Mouse (Mus musculus) CD4-positive helper T cell, adult 2 months (primary cell): ENCODE results near the gene Pafah1b3.
"Not testable (repeated sequence)": the region's sequence is repeated elsewhere in the genome, so short reads cannot be mapped to it uniquely, and the experiment has no call there.

ENCODE experiments used
- DNase-seq: peaks from one replicate; pipeline ENCODE4 v3.0.0-alpha.2; 2012; ENCODE audit warnings: low read depth, missing footprints, low spot score

Gene Pafah1b3

GRCm38 (mm10) chr7:25269029-25269428 lies 28.8 kb downstream of the Pafah1b3 start:
- DNase-seq: peak; percentile 48

GRCm38 (mm10) chr7:25268588-25268987 lies 29.2 kb downstream of the Pafah1b3 start:
- DNase-seq: no peak

GRCm38 (mm10) chr7:25267751-25268463 lies 29.9 kb downstream of the Pafah1b3 start:
- DNase-seq: peak; percentile 100

- peak; percentile 99 for DNase-seq
Observed at GRCm38 (mm10) chr7:25267301-25267750, 30.5 kb downstream of the Pafah1b3 start, which contains the start of gene Cic. Gene Cic (plus strand): TSS chr7:25267704.

- DNase-seq: no peak
Observed at GRCm38 (mm10) chr7:25266180-25266962, 31.4 kb downstream of the Pafah1b3 start.

- DNase-seq: not testable (repeated sequence)
Observed at GRCm38 (mm10) chr7:25265743-25266142, 32.0 kb downstream of the Pafah1b3 start.

GRCm38 (mm10) chr7:25263968-25264870 lies 33.6 kb downstream of the Pafah1b3 start:
- no peak for DNase-seq

GRCm38 (mm10) chr7:25261896-25262295 lies 35.9 kb downstream of the Pafah1b3 start:
- DNase-seq: no peak

- DNase-seq: no peak
Observed at GRCm38 (mm10) chr7:25251822-25252221, 46.0 kb downstream of the Pafah1b3 start.

- peak; percentile 45 for DNase-seq
Observed at GRCm38 (mm10) chr7:25251071-25251791, 46.6 kb downstream of the Pafah1b3 start.

- peak; percentile 97 for DNase-seq
Observed at GRCm38 (mm10) chr7:25250141-25250972, 47.4 kb downstream of the Pafah1b3 start, which contains the start of gene Erf. Gene Erf (minus strand): TSS chr7:25250761.

GRCm38 (mm10) chr7:25249314-25250140 lies 48.3 kb downstream of the Pafah1b3 start:
- peak; percentile 82 for DNase-seq

- no peak for DNase-seq
Observed at GRCm38 (mm10) chr7:25248846-25249313, 48.9 kb downstream of the Pafah1b3 start.

- DNase-seq: no peak
Observed at GRCm38 (mm10) chr7:25248018-25248647, 49.7 kb downstream of the Pafah1b3 start.

- no peak for DNase-seq
Observed at GRCm38 (mm10) chr7:25247498-25247897, 50.3 kb downstream of the Pafah1b3 start.

GRCm38 (mm10) chr7:25246759-25247137 lies 51.0 kb downstream of the Pafah1b3 start:
- no peak for DNase-seq

GRCm38 (mm10) chr7:25246079-25246758 lies 51.6 kb downstream of the Pafah1b3 start:
- DNase-seq: no peak
